Mouse (Mus musculus) small intestine, adult 2 months (tissue): ENCODE data around the gene Pip4k2a.

Experiments
- CTCF ChIP-seq: fragments of 200-500 bp; IDR thresholded peaks from 2 replicates; pipeline ENCODE4 v1.5.1; 2012; ENCODE audit warnings: low read depth, mild to moderate bottlenecking, control low read depth, inconsistent platforms, low read length, moderate library complexity, mixed read lengths; ENCODE audit not compliant: insufficient replicate concordance, insufficient read length; ENCODE audit errors: extremely low read depth
- POLR2A ChIP-seq: fragments of 200-500 bp; IDR thresholded peaks from 2 replicates; pipeline ENCODE4 v1.6.1; 2012; ENCODE audit warnings: low read depth, mild to moderate bottlenecking, control low read depth, inconsistent platforms, low read length, moderate library complexity

DNA sequence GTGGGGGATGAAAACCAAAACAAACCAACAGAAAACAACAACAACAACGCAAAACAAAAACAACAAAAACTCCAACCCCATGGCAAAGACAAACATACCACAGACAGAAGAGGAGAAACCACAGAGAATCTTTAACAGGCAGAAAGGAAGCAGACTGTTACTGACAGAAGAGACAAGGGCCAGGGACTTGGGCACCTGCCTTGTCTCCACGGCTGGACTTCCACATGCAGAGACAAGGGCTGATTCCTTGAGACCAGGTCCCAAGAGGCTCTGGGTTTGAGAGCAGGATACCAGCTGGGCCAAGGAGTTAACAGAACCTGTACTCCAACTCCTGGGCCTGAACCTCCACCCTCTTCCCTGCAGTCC lies 81.9 kb downstream of the Pip4k2a start:
- TF ChIP-seq CTCF (no peak), POLR2A (no peak)
